Mouse (Mus musculus) MEL (cell line): ENCODE results near the gene Mgp.

Experiments
- CTCF ChIP-seq, 3 experiments: IDR thresholded peaks in 2 of 3; conservative IDR thresholded peaks in 1 of 3; 2 replicates each; pipeline ENCODE4 v1.5.1; 2011 to 2012; ENCODE audit warnings: low read length in 3 of 3, low read depth in 2 of 3, mild to moderate bottlenecking in 2 of 3, improper control_type of control experiment in 1 of 3, inconsistent platforms in 1 of 3, mixed read lengths in 1 of 3, moderate library complexity in 1 of 3; ENCODE audit not compliant: control insufficient read depth in 1 of 3, insufficient read depth in 1 of 3, poor library complexity in 1 of 3, severe bottlenecking in 1 of 3
- EP300 ChIP-seq, 2 experiments: IDR thresholded peaks; 2 replicates each; pipeline ENCODE4 v1.6.1; 2011; ENCODE audit warnings: improper control_type of control experiment in 2 of 2, low read length in 2 of 2, low read depth in 1 of 2, mild to moderate bottlenecking in 1 of 2
- MAFK ChIP-seq: IDR thresholded peaks from 2 replicates; pipeline ENCODE4 v1.6.1; 2011; ENCODE audit warnings: low read depth, mild to moderate bottlenecking, low read length, improper control_type of control experiment, borderline replicate concordance
- MEF2A ChIP-seq: IDR thresholded peaks from 2 replicates; pipeline ENCODE4 v1.6.1; 2014; ENCODE audit warnings: low read depth, mild to moderate bottlenecking, inconsistent platforms, low read length, improper control_type of control experiment; ENCODE audit not compliant: poor library complexity, insufficient replicate concordance, severe bottlenecking; ENCODE audit errors: extremely low read depth
- POLR2A ChIP-seq, 2 experiments: IDR thresholded peaks; 2 replicates each; pipeline ENCODE4 v1.6.1; 2011 to 2012; ENCODE audit warnings: low read length in 2 of 2, mild to moderate bottlenecking in 2 of 2, control low read depth in 1 of 2, improper control_type of control experiment in 1 of 2, low read depth in 1 of 2, moderate library complexity in 1 of 2; ENCODE audit not compliant: control insufficient read depth in 1 of 2, insufficient read depth in 1 of 2, poor library complexity in 1 of 2
- RAD21 ChIP-seq: IDR thresholded peaks from 2 replicates; pipeline ENCODE4 v1.6.1; 2011; ENCODE audit warnings: mild to moderate bottlenecking, low read depth, low read length, improper control_type of control experiment
- ZC3H11A ChIP-seq: IDR thresholded peaks from 2 replicates; pipeline ENCODE4 v1.6.1; 2012; ENCODE audit warnings: low read depth, mild to moderate bottlenecking, inconsistent platforms, low read length, improper control_type of control experiment

DNA sequence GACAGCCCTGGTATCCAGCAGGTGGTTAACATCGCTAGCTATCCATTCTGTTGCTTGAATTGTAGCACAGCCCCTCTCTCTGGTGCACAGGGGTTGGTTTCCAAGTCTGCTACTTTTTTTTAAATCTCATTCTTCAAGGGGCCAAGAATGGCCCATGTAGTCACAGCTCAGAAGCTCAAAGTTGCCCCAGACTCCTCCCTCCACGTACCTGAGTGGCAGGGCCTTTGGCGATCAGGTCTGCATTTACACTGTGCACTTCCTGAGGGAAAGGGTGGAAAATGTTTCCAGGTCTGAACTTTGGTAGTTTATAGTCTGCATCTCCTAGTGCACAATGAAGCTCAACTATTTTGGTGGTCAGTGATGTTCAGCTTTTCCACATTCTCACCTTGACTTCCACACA is 28.4 kb downstream of the Mgp start:
- no peak for TF ChIP-seq MAFK
- TF ChIP-seq CTCF (IDR thresholded peaks at IDR 0.05 in 2 of 3, conservative IDR thresholded peaks at IDR 0.05 in 1 of 3; ENCODE audit: control insufficient read depth in 1 of 3, insufficient read depth in 1 of 3, low read depth in 2 of 3, low read length in 3 of 3, poor library complexity in 1 of 3, severe bottlenecking in 1 of 3): no peak
- no peak for TF ChIP-seq RAD21
- no peak for TF ChIP-seq ZC3H11A
- TF ChIP-seq POLR2A (IDR thresholded peaks at IDR 0.05; ENCODE audit: control insufficient read depth in 1 of 2, insufficient read depth in 1 of 2, low read depth in 1 of 2, low read length in 2 of 2, poor library complexity in 1 of 2): no peak
- no peak for TF ChIP-seq MEF2A
- no peak for TF ChIP-seq EP300 (IDR thresholded peaks at IDR 0.05; ENCODE audit: low read depth in 1 of 2, low read length in 2 of 2)
